Mouse (Mus musculus) forelimb bud, embryonic 11.5 days (tissue): Measurements from ENCODE around the gene Josd1.

Experiments used
- DNase-seq: peaks from one replicate; pipeline ENCODE4 v3.0.0-alpha.2; 2012; ENCODE audit warnings: low read depth, low spot score

Josd1 gene

GRCm38 (mm10) chr15:79658531-79659375 lies 29.0 kb downstream of the Josd1 start, which contains the start of the genes Fam227a and Cby1:
Fam227a (minus strand) TSS chr15:79658956.
Cby1 (plus strand) TSS chr15:79659199.
- peak; percentile 94 for DNase-seq

GRCm38 (mm10) chr15:79657837-79658530 lies 29.7 kb downstream of the Josd1 start:
- peak; percentile 89 for DNase-seq

- no peak for DNase-seq
Observed at GRCm38 (mm10) chr15:79656451-79656850, 31.3 kb downstream of the Josd1 start.

GRCm38 (mm10) chr15:79651481-79651880 lies 36.2 kb downstream of the Josd1 start:
- DNase-seq = peak; percentile 17

- DNase-seq = peak; percentile 33
Observed at GRCm38 (mm10) chr15:79650569-79650968, 37.1 kb downstream of the Josd1 start.

- no peak for DNase-seq
Observed at GRCm38 (mm10) chr15:79648130-79648529, 39.6 kb downstream of the Josd1 start.

- no peak for DNase-seq
Observed at GRCm38 (mm10) chr15:79645483-79645882, 42.2 kb downstream of the Josd1 start.

- DNase-seq = no peak
Observed at GRCm38 (mm10) chr15:79641135-79641817, 46.4 kb downstream of the Josd1 start.

GRCm38 (mm10) chr15:79630471-79630870 lies 57.2 kb downstream of the Josd1 start:
- DNase-seq = no peak
